Mouse (Mus musculus) liver, embryonic 14.5 days (tissue): ENCODE measurements around the gene Rreb1.

Experiments
- CTCF ChIP-seq: IDR thresholded peaks from 2 replicates; pipeline ENCODE4 v1.5.1; 2016; ENCODE audit warnings: antibody characterized with exemption, low read depth, control low read depth
- EP300 ChIP-seq: IDR thresholded peaks from 2 replicates; pipeline ENCODE4 v1.6.1; 2016; ENCODE audit warnings: antibody characterized with exemption, low read depth

DNA sequence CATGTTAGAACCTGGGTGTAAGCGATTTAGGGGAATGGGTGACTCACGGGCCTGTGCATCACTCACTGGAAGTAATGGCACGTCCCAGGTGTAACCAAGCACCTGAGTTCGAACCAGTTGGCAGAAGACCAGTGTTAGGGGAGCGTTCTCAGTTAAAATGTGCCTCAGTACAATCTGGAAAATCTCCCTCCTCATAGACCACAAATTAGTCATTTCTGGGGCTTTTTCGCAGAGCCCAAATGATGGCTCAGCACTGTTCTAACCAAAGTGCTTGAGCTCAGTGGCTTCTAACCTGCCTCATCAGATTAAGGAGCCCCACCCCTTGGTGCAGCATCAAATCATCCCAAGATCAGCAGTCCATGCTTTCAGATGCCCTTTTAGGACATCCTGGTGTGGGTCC, 5.5 kb downstream of the Rreb1 start:
- TF ChIP-seq CTCF (no peak), EP300 (no peak)
